Mouse (Mus musculus) midbrain, postnatal 0 days (tissue): ENCODE results near the gene Tomm20. TPM values are rescaled to one million over a fixed set of nuclear protein-coding genes. Genes with fewer than 3 reads are reported as not detected.

Source experiments
- ATAC-seq: fragments of 200-750 bp; cut with Nextera tagmentation; 2 replicates; pipeline ENCODE4 v1.8.0; 2017; ENCODE audit warnings: moderate number of reproducible peaks, mild to moderate bottlenecking, moderate TSS enrichment, moderate library complexity; ENCODE audit not compliant: low FRiP score
- DNase-seq: peaks from one replicate; pipeline ENCODE4 v3.0.0-alpha.2; 2015; ENCODE audit warnings: low spot score
- H3K27ac ChIP-seq: fragments of 300-500 bp; sonication (generic); 2 replicates; pipeline ENCODE4 v1.5.1; 2014; ENCODE audit warnings: low read depth, mild to moderate bottlenecking, low read length, mixed read lengths
- H3K27me3 ChIP-seq: fragments of 300-500 bp; sonication (generic); 2 replicates; pipeline ENCODE4 v1.6.1; 2014; ENCODE audit warnings: low read length, control low read depth, mixed read lengths; ENCODE audit not compliant: insufficient read depth
- H3K36me3 ChIP-seq: fragments of 300-500 bp; sonication (generic); 2 replicates; pipeline ENCODE4 v1.6.1; 2014; ENCODE audit warnings: low read length, control low read depth, mixed read lengths; ENCODE audit not compliant: insufficient read depth
- H3K4me1 ChIP-seq: fragments of 300-500 bp; sonication (generic); 2 replicates; pipeline ENCODE4 v1.6.1; 2014; ENCODE audit warnings: mild to moderate bottlenecking, control low read depth, antibody characterized with exemption, low read length, mixed read lengths; ENCODE audit not compliant: insufficient read depth
- H3K4me2 ChIP-seq: fragments of 300-500 bp; sonication (generic); 2 replicates; pipeline ENCODE4 v1.6.1; 2014; ENCODE audit warnings: low read depth, mild to moderate bottlenecking, low read length, mixed read lengths; ENCODE audit not compliant: poor library complexity, severe bottlenecking
- H3K4me3 ChIP-seq: fragments of 300-500 bp; sonication (generic); 2 replicates; pipeline ENCODE4 v1.5.1; 2014; ENCODE audit warnings: low read depth, mild to moderate bottlenecking, low read length, moderate library complexity
- H3K9ac ChIP-seq: fragments of 300-500 bp; sonication (generic); replicated peaks from 2 replicates; pipeline ENCODE4 v1.6.1; 2014; ENCODE audit warnings: mild to moderate bottlenecking, low read length, moderate library complexity, mixed read lengths; ENCODE audit not compliant: poor library complexity, severe bottlenecking
- H3K9me3 ChIP-seq: fragments of 300-500 bp; sonication (generic); 2 replicates; pipeline ENCODE4 v1.6.1; 2016; ENCODE audit warnings: low read length, control low read depth
- CTCF ChIP-seq: IDR thresholded peaks from 2 replicates; pipeline ENCODE4 v1.5.1; 2016; ENCODE audit warnings: antibody characterized with exemption, mild to moderate bottlenecking
- WGBS: fragments of 180-500 bp; shearing (Covaris S2); extraction: QIAGEN DNeasy Blood & Tissue Kit; methylation state at CpG from one replicate; pipeline ENCODE4 v1.1.7; 2014; 5-methylcytosine and 5-hydroxymethylcytosine counted together
- polyA plus RNA-seq: library from polyadenylated mRNA; unstranded; fragments of >200 nt; fragmentation: Nextera tagmentation; extraction: Ambion mirVana; gene quantifications from 2 replicates; pipeline ENCODE4 v1.2.1, GENCODE M21; 2015
- total RNA-seq: library from RNA; depleted of rRNA; stranded (reverse); fragments of >200 nt; gene quantifications from 2 replicates; pipeline ENCODE4 v1.2.3, GENCODE M21; 2014

The Tomm20 gene
- total and polyA plus RNA-seq, 2 experiments from 2014 or later, result 149 to 236 TPM

GRCm38 (mm10) chr8:126946444-126946843 is 800 bp upstream of the Tomm20 start:
- DNase-seq (no peak), ATAC-seq (no peak)
- Histone ChIP-seq H3K4me2 (no peak overlapping the region; the same call in 1 of the 2 replicates), H3K9ac (no peak overlapping the region; the same call in 1 of the 2 replicates), H3K27me3 (no peaks in the 10 kb centered on the region), H3K36me3 (peaks cover 23% of the 10 kb centered on the region), H3K27ac (peak overlapping the region; percentile 74; the same call in 1 of the 2 replicates), H3K4me3 (peak overlapping the region; percentile 47), H3K4me1 (peaks cover 5% of the 10 kb centered on the region; the same call in 1 of the 2 replicates), H3K9me3 (no peaks in the 10 kb centered on the region)
- TF ChIP-seq CTCF, result no peak
- WGBS, result 74% methylated on average over 7 of the region's 7 CpGs

GRCm38 (mm10) chr8:126944781-126945691 is 608 bp downstream of the Tomm20 start:
- under 1% methylated on average over 44 of the region's 46 CpGs for WGBS
- ATAC-seq, result peak; percentile 82
- no peak for TF ChIP-seq CTCF
- H3K36me3 ChIP-seq, result peaks cover 10% of the 10 kb centered on the region; the same call in 1 of the 2 replicates
- no peaks in the 10 kb centered on the region for H3K9me3 ChIP-seq
- DNase-seq, result peak; percentile 64
- H3K9ac ChIP-seq, result peak overlapping the region; percentile 75
- peak overlapping the region; percentile 74 for H3K27ac ChIP-seq
- peak overlapping the region; percentile 83 for H3K4me2 ChIP-seq
- H3K27me3 ChIP-seq, result no peaks in the 10 kb centered on the region
- peaks cover 5% of the 10 kb centered on the region; the same call in 1 of the 2 replicates for H3K4me1 ChIP-seq
- peak overlapping the region; percentile 47 for H3K4me3 ChIP-seq

GRCm38 (mm10) chr8:126943565-126943964 is 2.1 kb downstream of the Tomm20 start:
- TF ChIP-seq CTCF, result no peak
- WGBS, result 92% methylated on average over 7 of the region's 7 CpGs
- Histone ChIP-seq H3K36me3 (peaks cover 5% of the 10 kb centered on the region; the same call in 1 of the 2 replicates), H3K27me3 (no peaks in the 10 kb centered on the region), H3K4me2 (peak overlapping the region; percentile 9; the same call in 1 of the 2 replicates), H3K4me3 (no peak overlapping the region), H3K9ac (no peak overlapping the region), H3K27ac (no peak overlapping the region), H3K9me3 (no peaks in the 10 kb centered on the region), H3K4me1 (peaks cover 5% of the 10 kb centered on the region; the same call in 1 of the 2 replicates)
- no peak for ATAC-seq
- DNase-seq, result no peak

- 81% methylated on average over 3 of the region's 3 CpGs for WGBS
- DNase-seq (no peak), ATAC-seq (no peak)
Measured at GRCm38 (mm10) chr8:126937337-126937736, 8.3 kb downstream of the Tomm20 start.

GRCm38 (mm10) chr8:126935932-126936331 is 9.7 kb downstream of the Tomm20 start:
- H3K4me2 ChIP-seq, result no peak overlapping the region
- ATAC-seq, result no peak
- no peak overlapping the region for H3K27ac ChIP-seq
- H3K4me1 ChIP-seq, result no peaks in the 10 kb centered on the region
- TF ChIP-seq CTCF, result peak; percentile 75
- peaks cover 38% of the 10 kb centered on the region for H3K36me3 ChIP-seq
- no peaks in the 10 kb centered on the region for H3K27me3 ChIP-seq
- no peak overlapping the region for H3K9ac ChIP-seq
- no peaks in the 10 kb centered on the region for H3K9me3 ChIP-seq
- DNase-seq, result no peak
- no peak overlapping the region for H3K4me3 ChIP-seq

More at GRCm38 (mm10) chr8:126937337-126937736, 8.3 kb downstream of the Tomm20 start:
- Histone ChIP-seq H3K27me3 (no peaks in the 10 kb centered on the region), H3K36me3 (peaks cover 37% of the 10 kb centered on the region), H3K9ac (no peak overlapping the region), H3K4me3 (no peak overlapping the region), H3K4me2 (no peak overlapping the region), H3K9me3 (no peaks in the 10 kb centered on the region), H3K27ac (no peak overlapping the region), H3K4me1 (no peaks in the 10 kb centered on the region)
- no peak for TF ChIP-seq CTCF

GRCm38 (mm10) chr8:126935387-126935786 is 10.3 kb downstream of the Tomm20 start:
- Histone ChIP-seq H3K4me3 (no peak overlapping the region), H3K27ac (no peak overlapping the region), H3K36me3 (peaks cover 38% of the 10 kb centered on the region), H3K27me3 (no peaks in the 10 kb centered on the region), H3K4me2 (no peak overlapping the region), H3K9me3 (no peaks in the 10 kb centered on the region), H3K9ac (no peak overlapping the region), H3K4me1 (no peaks in the 10 kb centered on the region)
- DNase-seq, result no peak
- WGBS, result 90% methylated on average over 2 of the region's 2 CpGs
- no peak for ATAC-seq
- TF ChIP-seq CTCF, result no peak
